ENCODE assay signal across 9 mouse cellular contexts in the genomic region with DNA sequence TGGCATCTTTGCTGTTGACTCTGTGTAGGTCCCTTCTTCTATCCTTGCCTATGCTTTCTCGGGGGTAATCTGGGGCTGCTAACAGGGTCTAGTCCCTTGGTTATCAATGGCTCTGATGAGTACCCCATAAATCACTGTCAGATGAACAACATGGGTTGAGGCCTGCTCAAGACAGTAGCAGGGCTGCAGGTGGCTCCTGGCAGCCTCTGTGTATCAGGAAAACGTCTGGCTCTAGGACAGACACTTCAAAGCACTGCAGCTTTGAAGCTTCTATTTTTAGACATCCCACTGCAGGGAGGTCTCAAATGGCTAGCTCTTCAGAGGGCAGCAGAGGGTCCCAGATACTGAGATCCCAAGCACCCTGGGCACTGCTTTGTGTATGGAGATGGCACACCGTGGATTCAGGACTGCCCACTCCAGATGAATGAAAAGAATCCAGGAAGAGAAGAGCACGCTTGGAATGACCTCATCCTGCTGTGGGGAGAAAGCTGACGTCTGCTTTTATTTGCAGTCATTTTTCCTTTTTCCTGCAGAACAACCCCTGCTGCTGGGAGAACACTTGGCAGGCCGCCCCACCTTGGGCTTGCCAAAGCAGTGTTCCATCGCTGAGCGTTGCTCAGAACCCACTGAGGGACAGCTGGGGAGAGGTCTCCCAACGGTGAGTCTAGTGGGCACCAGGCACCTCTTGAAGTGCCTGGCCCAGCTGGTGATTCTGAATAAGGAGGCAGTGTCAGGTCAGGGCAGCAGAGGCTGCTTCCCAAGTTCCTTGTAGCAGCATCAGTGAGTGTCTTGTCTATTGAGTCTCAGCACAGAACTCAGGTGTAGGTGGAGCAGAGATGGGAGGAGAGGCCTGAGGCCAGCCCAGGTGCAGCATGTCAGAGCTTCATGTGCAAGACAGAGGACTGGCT. TPM values are rescaled to one million over a fixed set of nuclear protein-coding genes. Genes with fewer than 3 reads are reported as not detected.
DNase-seq lines count a peak whose midpoint lies in the region; ATAC-seq lines count a peak whose summit lies in the region.
"Had no signal": no experiment of that assay in that cellular context is flagged by ENCODE, and none has a peak within 500 bp of the region (broad histone marks: within the 10 kb centered on the region; RNA-seq: fewer than 3 reads in every experiment).

No protein-coding gene starts in this region.

- peaks cover 4% of the 10 kb centered on the region; the same call in 1 of the 2 replicates for H3K4me1 ChIP-seq in limb, embryonic 13.5 days
- no peaks in the 10 kb centered on the region; the same call in 1 of the 2 replicates for H3K4me1 ChIP-seq in limb, embryonic 10.5 days
- peaks cover 16% of the 10 kb centered on the region for H3K4me1 ChIP-seq in heart, embryonic 10.5 days
- peaks cover 7% of the 10 kb centered on the region for H3K4me1 ChIP-seq in midbrain, embryonic 16.5 days (ENCODE audit: control insufficient read depth, insufficient read depth, low read length)

- DNase-seq in limb, embryonic 10.5 days (ENCODE audit: low spot score) = no peak
- DNase-seq in cerebellum, adult 9-10 months = peak; percentile 83
- DNase-seq in heart, embryonic 10.5 days (ENCODE audit: low spot score) = no peak
- DNase-seq in layer of hippocampus, adult 8-10 months (ENCODE audit: low spot score in 2 of 2) = peak; percentile 61 to 80
- DNase-seq in thymus, postnatal 4 days = no peak
- no peak for DNase-seq in thymus, postnatal 10 days (ENCODE audit: low spot score in 2 of 2)

- ATAC-seq in limb, embryonic 13.5 days (ENCODE audit: low FRiP score, low read depth) = peak; percentile 32; the same call in 1 of the 2 replicates
- peak; percentile 60 for ATAC-seq in midbrain, embryonic 16.5 days

- H3K36me3 ChIP-seq in limb, embryonic 13.5 days = no peaks in the 10 kb centered on the region
- H3K36me3 ChIP-seq in limb, embryonic 10.5 days = no peaks in the 10 kb centered on the region
- no peaks in the 10 kb centered on the region for H3K36me3 ChIP-seq in heart, embryonic 10.5 days
- no peaks in the 10 kb centered on the region for H3K36me3 ChIP-seq in midbrain, embryonic 16.5 days (ENCODE audit: control insufficient read depth, insufficient read depth, low read length)

- H3K27me3 ChIP-seq in limb, embryonic 13.5 days = no peaks in the 10 kb centered on the region
- H3K27me3 ChIP-seq in limb, embryonic 10.5 days (ENCODE audit: low read depth, poor library complexity, severe bottlenecking) = no peaks in the 10 kb centered on the region
- no peaks in the 10 kb centered on the region for H3K27me3 ChIP-seq in heart, embryonic 10.5 days (ENCODE audit: insufficient read depth, poor library complexity, severe bottlenecking)
- H3K27me3 ChIP-seq in midbrain, embryonic 16.5 days (ENCODE audit: control insufficient read depth, insufficient read depth, low read depth, low read length) = no peaks in the 10 kb centered on the region

- H3K4me3 ChIP-seq in limb, embryonic 13.5 days = no peak overlapping the region
- H3K4me3 ChIP-seq in limb, embryonic 10.5 days = no peak overlapping the region
- no peak overlapping the region for H3K4me3 ChIP-seq in heart, embryonic 10.5 days
- H3K4me3 ChIP-seq in midbrain, embryonic 16.5 days (ENCODE audit: low read depth, low read length) = no peak overlapping the region

- WGBS in limb, embryonic 13.5 days = 44% methylated on average over 9 of the region's 9 CpGs
- WGBS in limb, embryonic 10.5 days = 63% methylated on average over 9 of the region's 9 CpGs
- 32% methylated on average over 9 of the region's 9 CpGs for WGBS in heart, embryonic 10.5 days
- WGBS in midbrain, embryonic 16.5 days = 45% methylated on average over 9 of the region's 9 CpGs

- H3K4me2 ChIP-seq in limb, embryonic 13.5 days (replicated peaks) = no peak overlapping the region
- no peak overlapping the region for H3K4me2 ChIP-seq in midbrain, embryonic 16.5 days (ENCODE audit: low read length)

- H3K27ac ChIP-seq in limb, embryonic 13.5 days = no peak overlapping the region
- H3K27ac ChIP-seq in limb, embryonic 10.5 days = no peak overlapping the region
- H3K27ac ChIP-seq in heart, embryonic 10.5 days = peak overlapping the region; percentile 47; the same call in 1 of the 2 replicates
- H3K27ac ChIP-seq in midbrain, embryonic 16.5 days (ENCODE audit: low read length) = 0 out of 2 replicates have a peak overlapping the region, but pooled peaks have one; percentile 33

- H3K9ac ChIP-seq in limb, embryonic 13.5 days = no peak overlapping the region
- H3K9ac ChIP-seq in midbrain, embryonic 16.5 days (ENCODE audit: low read depth, low read length) = no peak overlapping the region

- H3K9me3 ChIP-seq in limb, embryonic 13.5 days = no peaks in the 10 kb centered on the region
- H3K9me3 ChIP-seq in limb, embryonic 10.5 days (replicated peaks) = no peaks in the 10 kb centered on the region
- no peaks in the 10 kb centered on the region for H3K9me3 ChIP-seq in heart, embryonic 10.5 days
- no peaks in the 10 kb centered on the region for H3K9me3 ChIP-seq in midbrain, embryonic 16.5 days (replicated peaks; ENCODE audit: control insufficient read depth, low read length, poor library complexity, severe bottlenecking)

RNA-seq across cellular contexts. Expression of a gene that starts 54.0 kb away (rescaled TPM):
- not detected in 2 replicates for polyA plus RNA-seq in limb, embryonic 13.5 days (2015; fragmentation: Nextera tagmentation; extraction: Ambion mirVana)
- 0.80 and 1.2 TPM in 2 replicates for polyA plus RNA-seq in limb, embryonic 10.5 days (2016; fragmentation: Nextera tagmentation; extraction: Ambion mirVana)
- 0.10 and 0.68 TPM in 2 replicates for polyA plus RNA-seq in heart, embryonic 10.5 days (2016; fragmentation: Nextera tagmentation; extraction: Ambion mirVana)
- total RNA-seq in layer of hippocampus, adult 8-10 months (2022) = 1 to 10 TPM in 3 of 4 experiments, under 1 TPM in 1; 0.83 to 1.7 (median 1.5) TPM
- polyA plus RNA-seq in midbrain, embryonic 16.5 days (2015; fragmentation: Nextera tagmentation; extraction: Ambion mirVana) = 0.83 and 1.0 TPM in 2 replicates
- total RNA-seq: ES-E14 had no signal

Comparison
In these comparisons a context has a peak if more than half of its experiments do, and no peak if none do; other contexts are left out.
1. H3K27ac ChIP-seq: peak in heart, embryonic 10.5 days (single experiment) and midbrain, embryonic 16.5 days (single experiment); none in limb, embryonic 13.5 days (single experiment) and limb, embryonic 10.5 days (single experiment).
2. DNase-seq: peak in cerebellum, adult 9-10 months (single experiment) and layer of hippocampus, adult 8-10 months (2 of 2); none in limb, embryonic 10.5 days (single experiment), heart, embryonic 10.5 days (single experiment), thymus, postnatal 4 days (single experiment) and thymus, postnatal 10 days (0 of 2).